Mouse (Mus musculus) E14TG2a.4 (cell line): ENCODE data around the gene Comtd1.

Experiments
- CTCF ChIP-seq: conservative IDR thresholded peaks from 2 replicates; pipeline ENCODE4 v1.5.1; 2014; ENCODE audit warnings: low read length
- NANOG ChIP-seq: IDR thresholded peaks from 2 replicates; pipeline ENCODE4 v1.6.1; 2014; ENCODE audit warnings: borderline replicate concordance, low read length, mixed read lengths

- TF ChIP-seq NANOG (no peak), CTCF (no peak)
Measured at GRCm38 (mm10) chr14:21814606-21815005, 34.2 kb downstream of the Comtd1 start.
